Mouse (Mus musculus) hindbrain, postnatal 0 days (tissue): Measurements from ENCODE around the gene Sp3. TPM values are rescaled to one million over a fixed set of nuclear protein-coding genes. Genes with fewer than 3 reads are reported as not detected.

ENCODE experiments used
- ATAC-seq: fragments of 200-750 bp; cut with Nextera tagmentation; 2 replicates; pipeline ENCODE4 v1.8.0; 2017; ENCODE audit warnings: mild to moderate bottlenecking, moderate TSS enrichment, moderate library complexity
- DNase-seq: peaks from one replicate; pipeline ENCODE4 v3.0.0-alpha.2; 2015; ENCODE audit warnings: low spot score
- H3K27ac ChIP-seq: fragments of 300-500 bp; sonication (generic); 2 replicates; pipeline ENCODE4 v1.5.1; 2014; ENCODE audit warnings: mild to moderate bottlenecking
- H3K27me3 ChIP-seq: fragments of 300-500 bp; sonication (generic); 2 replicates; pipeline ENCODE4 v1.6.1; 2014; ENCODE audit warnings: low read length, mixed read lengths; ENCODE audit not compliant: insufficient read depth
- H3K36me3 ChIP-seq: fragments of 300-500 bp; sonication (generic); 2 replicates; pipeline ENCODE4 v1.6.1; 2014; ENCODE audit warnings: low read length, mixed read lengths; ENCODE audit not compliant: insufficient read depth
- H3K4me1 ChIP-seq: fragments of 300-500 bp; sonication (generic); 2 replicates; pipeline ENCODE4 v1.6.1; 2014; ENCODE audit warnings: antibody characterized with exemption, low read length, mixed read lengths; ENCODE audit not compliant: insufficient read depth
- H3K4me2 ChIP-seq: fragments of 300-500 bp; sonication (generic); 2 replicates; pipeline ENCODE4 v1.6.1; 2014; ENCODE audit warnings: low read depth, mild to moderate bottlenecking, low read length, moderate library complexity, mixed read lengths
- H3K4me3 ChIP-seq: fragments of 300-500 bp; sonication (generic); 2 replicates; pipeline ENCODE4 v1.5.1; 2014; ENCODE audit warnings: low read length
- H3K9ac ChIP-seq: fragments of 300-500 bp; sonication (generic); replicated peaks from 2 replicates; pipeline ENCODE4 v1.6.1; 2014; ENCODE audit warnings: mild to moderate bottlenecking, low read length, moderate library complexity, mixed read lengths
- H3K9me3 ChIP-seq: fragments of 300-500 bp; sonication (generic); 2 replicates; pipeline ENCODE4 v1.6.1; 2016; ENCODE audit warnings: low read length, mixed read lengths
- CTCF ChIP-seq: IDR thresholded peaks from 2 replicates; pipeline ENCODE4 v1.5.1; 2016; ENCODE audit warnings: antibody characterized with exemption, control low read depth, low read depth
- WGBS: fragments of 180-500 bp; shearing (Covaris S2); extraction: QIAGEN DNeasy Blood & Tissue Kit; methylation state at CpG from one replicate; pipeline ENCODE4 v1.1.7; 2014; 5-methylcytosine and 5-hydroxymethylcytosine counted together
- polyA plus RNA-seq: library from polyadenylated mRNA; unstranded; fragments of >200 nt; fragmentation: Nextera tagmentation; extraction: Ambion mirVana; gene quantifications from 2 replicates; pipeline ENCODE4 v1.2.1, GENCODE M21; 2015
- total RNA-seq: library from RNA; depleted of rRNA; stranded (reverse); fragments of >200 nt; gene quantifications from 2 replicates; pipeline ENCODE4 v1.2.3, GENCODE M21; 2014

The Sp3 gene
- total and polyA plus RNA-seq, 2 experiments from 2014 or later = 24.6 to 91.4 TPM

GRCm38 (mm10) chr2:72983211-72983610, 3.0 kb upstream of the Sp3 start:
- Histone ChIP-seq H3K9me3 (no peaks in the 10 kb centered on the region), H3K4me1 (no peaks in the 10 kb centered on the region), H3K4me3 (no peak overlapping the region), H3K27ac (no peak overlapping the region), H3K9ac (no peak overlapping the region), H3K4me2 (no peak overlapping the region), H3K36me3 (no peaks in the 10 kb centered on the region), H3K27me3 (no peaks in the 10 kb centered on the region)
- DNase-seq = no peak
- no peak for TF ChIP-seq CTCF
- 83% methylated on average over 3 of the region's 3 CpGs for WGBS
- no peak for ATAC-seq

- H3K27me3 ChIP-seq = no peaks in the 10 kb centered on the region
- 94% methylated on average over 7 of the region's 7 CpGs for WGBS
- DNase-seq (no peak), ATAC-seq (no peak)
- no peak for TF ChIP-seq CTCF
- H3K36me3 ChIP-seq = no peaks in the 10 kb centered on the region
- H3K4me1 ChIP-seq = no peaks in the 10 kb centered on the region
- no peak overlapping the region for H3K27ac ChIP-seq
- no peak overlapping the region for H3K4me3 ChIP-seq
- H3K4me2 ChIP-seq = no peak overlapping the region
- H3K9me3 ChIP-seq = no peaks in the 10 kb centered on the region
- H3K9ac ChIP-seq = no peak overlapping the region
Measured at GRCm38 (mm10) chr2:72982110-72982785, 2.0 kb upstream of the Sp3 start.

GRCm38 (mm10) chr2:72981441-72982109, 1.3 kb upstream of the Sp3 start:
- 71% methylated on average over 9 of the region's 9 CpGs for WGBS

GRCm38 (mm10) chr2:72981075-72981420, 802 bp upstream of the Sp3 start:
- Histone ChIP-seq H3K9ac (peak overlapping the region; percentile 100), H3K27ac (peak overlapping the region; percentile 100), H3K36me3 (no peaks in the 10 kb centered on the region), H3K4me2 (peak overlapping the region; percentile 61), H3K4me3 (peak overlapping the region; percentile 99), H3K27me3 (no peaks in the 10 kb centered on the region), H3K4me1 (peaks cover 5% of the 10 kb centered on the region; the same call in 1 of the 2 replicates), H3K9me3 (no peaks in the 10 kb centered on the region)
- no peak for TF ChIP-seq CTCF
- DNase-seq = no peak
- no peak for ATAC-seq
- WGBS = 10% methylated on average over 3 of the region's 3 CpGs

More at GRCm38 (mm10) chr2:72981441-72982109, 1.3 kb upstream of the Sp3 start:
- Histone ChIP-seq H3K27ac (no peak overlapping the region), H3K4me2 (peak overlapping the region; percentile 61), H3K9me3 (no peaks in the 10 kb centered on the region), H3K9ac (no peak overlapping the region), H3K4me3 (peak overlapping the region; percentile 99; the same call in 1 of the 2 replicates), H3K27me3 (no peaks in the 10 kb centered on the region), H3K4me1 (peaks cover 3% of the 10 kb centered on the region; the same call in 1 of the 2 replicates), H3K36me3 (no peaks in the 10 kb centered on the region)
- DNase-seq = no peak
- ATAC-seq = no peak
- no peak for TF ChIP-seq CTCF

- H3K9me3 ChIP-seq = no peaks in the 10 kb centered on the region
- DNase-seq (peak; percentile 87), ATAC-seq (peak; percentile 75)
- TF ChIP-seq CTCF = no peak
- peaks cover 9% of the 10 kb centered on the region; the same call in 1 of the 2 replicates for H3K4me1 ChIP-seq
- H3K36me3 ChIP-seq = no peaks in the 10 kb centered on the region
- peak overlapping the region; percentile 100 for H3K9ac ChIP-seq
- H3K4me3 ChIP-seq = peak overlapping the region; percentile 99
- H3K27ac ChIP-seq = peak overlapping the region; percentile 100
- no peaks in the 10 kb centered on the region for H3K27me3 ChIP-seq
- WGBS = under 1% methylated on average over 24 of the region's 54 CpGs
- H3K4me2 ChIP-seq = peak overlapping the region; percentile 61
Measured at GRCm38 (mm10) chr2:72979659-72980071, 581 bp downstream of the Sp3 start.

- H3K27me3 ChIP-seq = no peaks in the 10 kb centered on the region
- H3K9me3 ChIP-seq = no peaks in the 10 kb centered on the region
- peak overlapping the region; percentile 99 for H3K4me3 ChIP-seq
- peak overlapping the region; percentile 100 for H3K9ac ChIP-seq
- ATAC-seq = peak; percentile 81
- no peaks in the 10 kb centered on the region for H3K36me3 ChIP-seq
- H3K27ac ChIP-seq = peak overlapping the region; percentile 100
- WGBS = 7% methylated on average over 45 of the region's 107 CpGs
- TF ChIP-seq CTCF = no peak
- peaks cover 9% of the 10 kb centered on the region; the same call in 1 of the 2 replicates for H3K4me1 ChIP-seq
- DNase-seq = peak; percentile 90
- H3K4me2 ChIP-seq = peak overlapping the region; percentile 61
Measured at GRCm38 (mm10) chr2:72978901-72979658, 1.2 kb downstream of the Sp3 start.
